In genomic region chr4:33405723-33406293, GRCm38 (mm10) we compare ENCODE assay signal across 26 mouse cellular contexts.
"Had no signal": no experiment of that assay in that cellular context is flagged by ENCODE, and none has a peak within 500 bp of the region (broad histone marks: within the 10 kb centered on the region; RNA-seq: fewer than 3 reads in every experiment).

No protein-coding gene starts in this region.

- DNase-seq: gastrocnemius, adult 2 months; gastrocnemius, postnatal 10 days; gastrocnemius, postnatal 25 days; heart, adult 18-20 months; heart, postnatal 10 days; heart, postnatal 4 days; kidney, adult 2 months; kidney, postnatal 25 days; liver; liver, embryonic 13.5 days; liver, postnatal 0 days had no signal

- H3K4me3 ChIP-seq: gastrocnemius, adult 2 months; heart, embryonic 10.5 days; heart, embryonic 12.5 days; hindbrain, embryonic 10.5 days; hindbrain, embryonic 12.5 days; intestine, embryonic 15.5 days; layer of hippocampus, adult 2 months; left cerebral cortex, adult 2 months; limb, embryonic 10.5 days; limb, embryonic 12.5 days; liver, embryonic 13.5 days; liver, embryonic 15.5 days had no signal

- H3K27me3 ChIP-seq: heart, embryonic 12.5 days; hindbrain, embryonic 12.5 days; intestine, embryonic 15.5 days; limb, embryonic 12.5 days; liver, embryonic 13.5 days; liver, embryonic 15.5 days had no signal

- H3K4me1 ChIP-seq: heart, embryonic 10.5 days; heart, embryonic 12.5 days; hindbrain, embryonic 10.5 days; hindbrain, embryonic 12.5 days; intestine, embryonic 15.5 days; liver, embryonic 13.5 days; liver, embryonic 15.5 days had no signal

- H3K27ac ChIP-seq: gastrocnemius, adult 2 months; heart, embryonic 10.5 days; hindbrain, embryonic 10.5 days; hindbrain, embryonic 12.5 days; hindbrain, embryonic 14.5 days; intestine, embryonic 15.5 days; layer of hippocampus, adult 2 months; left cerebral cortex, adult 2 months; limb, embryonic 10.5 days; limb, embryonic 12.5 days; liver, embryonic 13.5 days; liver, embryonic 15.5 days had no signal

- H3K4me2 ChIP-seq: heart, embryonic 12.5 days; hindbrain, embryonic 12.5 days; hindbrain, embryonic 14.5 days; intestine, embryonic 15.5 days; limb, embryonic 12.5 days; liver, embryonic 11.5 days; liver, embryonic 13.5 days; liver, embryonic 15.5 days had no signal

- H3K36me3 ChIP-seq: heart, embryonic 10.5 days; heart, embryonic 12.5 days; intestine, embryonic 15.5 days; liver, embryonic 13.5 days had no signal

- H3K9me3 ChIP-seq: heart, embryonic 10.5 days; heart, embryonic 12.5 days; hindbrain, embryonic 10.5 days; hindbrain, embryonic 12.5 days; intestine, embryonic 15.5 days; limb, embryonic 10.5 days; limb, embryonic 12.5 days; liver, embryonic 13.5 days; liver, embryonic 15.5 days had no signal

- ATAC-seq: hindbrain, embryonic 16.5 days; inflammation-experienced regulatory T-cells, adult 6 months; intestine, embryonic 15.5 days; intestine, postnatal 0 days; liver, postnatal 0 days had no signal

- H3K9ac ChIP-seq: heart, embryonic 12.5 days; hindbrain, embryonic 12.5 days; hindbrain, embryonic 14.5 days; intestine, embryonic 15.5 days; limb, embryonic 12.5 days; liver, embryonic 13.5 days; liver, embryonic 15.5 days; liver, postnatal 0 days had no signal
